Mouse (Mus musculus) embryo, embryonic 11 days (tissue): ENCODE measurements around the gene Chit1.

Experiments used
- DNase-seq: peaks from one replicate; pipeline ENCODE4 v3.0.0-alpha.2; 2015

Gene Chit1

GRCm38 (mm10) chr1:134192024-134192423 is 81.0 kb downstream of the Chit1 start:
- no peak for DNase-seq

GRCm38 (mm10) chr1:134193126-134193525 is 82.1 kb downstream of the Chit1 start, which contains the start of gene Mybph:
Gene Mybph, plus strand, starts transcription at chr1:134193448.
- DNase-seq, result no peak

- DNase-seq, result no peak
Observed at GRCm38 (mm10) chr1:134193674-134194197, 82.7 kb downstream of the Chit1 start.

- no peak for DNase-seq
Observed at GRCm38 (mm10) chr1:134194298-134195022, 83.4 kb downstream of the Chit1 start.

GRCm38 (mm10) chr1:134195117-134195516 is 84.1 kb downstream of the Chit1 start:
- no peak for DNase-seq

GRCm38 (mm10) chr1:134195571-134195970 is 84.5 kb downstream of the Chit1 start:
- DNase-seq, result no peak

GRCm38 (mm10) chr1:134195979-134196378 is 84.9 kb downstream of the Chit1 start:
- DNase-seq, result no peak

- DNase-seq, result no peak
Observed at GRCm38 (mm10) chr1:134196386-134196785, 85.3 kb downstream of the Chit1 start.

GRCm38 (mm10) chr1:134197325-134197982 is 86.4 kb downstream of the Chit1 start:
- no peak for DNase-seq

GRCm38 (mm10) chr1:134198197-134198995 is 87.4 kb downstream of the Chit1 start:
- DNase-seq, result no peak

GRCm38 (mm10) chr1:134200481-134200880 is 89.4 kb downstream of the Chit1 start:
- no peak for DNase-seq
